Mouse (Mus musculus): ENCODE results near the gene Gabrr3.
A peak's percentile ranks its signal among the peaks of the same experiment; 100 is the strongest.
"Not testable (repeated sequence)": the region's sequence is repeated elsewhere in the genome, so short reads cannot be mapped to it uniquely, and the experiment has no call there.

Gene Gabrr3

GRCm38 (mm10) chr16:59407032-59407431 is at the start of gene Gabrr3:
Gene Gabrr3, plus strand, starts transcription at chr16:59407332.
- DNase-seq (ENCODE audit: inconsistent ontology term), result no peak

GRCm38 (mm10) chr16:59363893-59364292 is 43.2 kb upstream of the Gabrr3 start, which contains the start of gene Olfr209:
Gene Olfr209, minus strand, starts transcription at chr16:59363993.
- DNase-seq (ENCODE audit: inconsistent ontology term), result no peak

DNA sequence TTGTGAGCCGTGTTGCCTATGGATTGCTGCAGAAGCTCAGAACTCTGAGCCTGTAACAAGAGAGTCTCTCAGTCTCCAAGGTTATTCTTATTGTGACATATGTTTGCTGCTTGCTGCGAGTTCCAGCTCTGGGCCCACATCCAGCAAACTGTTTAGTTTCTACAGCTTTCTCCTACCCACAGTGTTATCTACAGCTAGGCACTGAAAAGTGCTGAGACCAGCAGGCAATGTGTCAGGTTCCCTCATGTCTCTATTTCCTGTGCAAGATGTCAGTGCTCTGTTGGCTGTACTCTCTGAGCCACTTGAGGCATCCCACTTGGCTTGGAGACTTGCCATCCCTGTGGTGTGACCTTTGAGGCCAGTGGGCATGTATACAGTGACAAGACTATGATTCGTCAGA is 13.8 kb upstream of the Gabrr3 start:
- peak; percentile 16 for DNase-seq (ENCODE audit: inconsistent ontology term)

GRCm38 (mm10) chr16:59401102-59401501 is 6.0 kb upstream of the Gabrr3 start:
- DNase-seq (ENCODE audit: inconsistent ontology term), result no peak

- no peak for DNase-seq (ENCODE audit: inconsistent ontology term)
Observed at GRCm38 (mm10) chr16:59401985-59402384, 5.1 kb upstream of the Gabrr3 start.

DNA sequence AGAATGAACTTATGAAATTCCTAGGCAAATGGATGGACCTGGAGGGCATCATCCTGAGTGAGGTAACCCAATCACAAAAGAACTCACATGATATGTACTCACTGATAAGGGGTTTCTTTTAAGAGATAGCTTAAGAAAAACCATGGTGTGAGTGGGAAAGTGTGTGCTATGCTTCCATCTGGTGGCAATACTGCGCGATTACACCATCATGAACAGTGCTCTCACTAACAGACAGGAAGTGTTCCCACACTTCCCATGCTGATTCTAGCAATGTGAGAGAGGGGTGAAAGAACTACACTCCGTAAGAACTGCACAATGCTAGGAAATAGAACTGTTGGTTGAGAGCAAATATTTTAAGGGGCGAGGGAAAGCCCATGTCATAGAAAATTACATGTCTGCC is 3.4 kb upstream of the Gabrr3 start:
- peak; percentile 42 for DNase-seq (ENCODE audit: inconsistent ontology term)

DNA sequence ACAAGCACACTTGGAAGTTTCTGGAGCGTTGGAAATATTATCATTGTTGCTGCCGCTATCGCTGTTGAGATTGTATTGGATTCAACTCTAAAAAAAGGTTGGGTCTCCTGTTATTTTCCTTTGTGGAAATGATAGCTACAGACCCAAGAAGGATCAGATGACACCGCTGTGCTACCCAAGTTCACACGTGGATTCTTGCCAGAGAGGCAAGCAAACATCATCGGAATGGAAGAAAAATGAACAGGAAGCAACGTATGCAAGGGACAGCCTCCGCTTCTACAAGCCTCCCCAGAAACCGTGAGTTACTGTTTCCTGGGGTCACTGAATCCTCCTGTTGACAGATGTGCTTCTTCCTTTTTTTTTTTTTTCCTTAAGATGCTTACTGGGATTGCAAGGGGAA is 2.3 kb upstream of the Gabrr3 start:
- DNase-seq (ENCODE audit: inconsistent ontology term), result no peak

GRCm38 (mm10) chr16:59409341-59409748 is 2.2 kb downstream of the Gabrr3 start:
- DNase-seq (ENCODE audit: inconsistent ontology term), result no peak

GRCm38 (mm10) chr16:59409800-59410199 is 2.7 kb downstream of the Gabrr3 start:
- no peak for DNase-seq (ENCODE audit: inconsistent ontology term)

- DNase-seq (ENCODE audit: inconsistent ontology term), result no peak
Observed at GRCm38 (mm10) chr16:59413475-59413874, 6.3 kb downstream of the Gabrr3 start.

GRCm38 (mm10) chr16:59420237-59420866 is 13.2 kb downstream of the Gabrr3 start:
- DNase-seq (ENCODE audit: inconsistent ontology term), result no peak

- DNase-seq (ENCODE audit: inconsistent ontology term), result peak; percentile 29
Observed at GRCm38 (mm10) chr16:59420867-59421251, 13.7 kb downstream of the Gabrr3 start.

DNA sequence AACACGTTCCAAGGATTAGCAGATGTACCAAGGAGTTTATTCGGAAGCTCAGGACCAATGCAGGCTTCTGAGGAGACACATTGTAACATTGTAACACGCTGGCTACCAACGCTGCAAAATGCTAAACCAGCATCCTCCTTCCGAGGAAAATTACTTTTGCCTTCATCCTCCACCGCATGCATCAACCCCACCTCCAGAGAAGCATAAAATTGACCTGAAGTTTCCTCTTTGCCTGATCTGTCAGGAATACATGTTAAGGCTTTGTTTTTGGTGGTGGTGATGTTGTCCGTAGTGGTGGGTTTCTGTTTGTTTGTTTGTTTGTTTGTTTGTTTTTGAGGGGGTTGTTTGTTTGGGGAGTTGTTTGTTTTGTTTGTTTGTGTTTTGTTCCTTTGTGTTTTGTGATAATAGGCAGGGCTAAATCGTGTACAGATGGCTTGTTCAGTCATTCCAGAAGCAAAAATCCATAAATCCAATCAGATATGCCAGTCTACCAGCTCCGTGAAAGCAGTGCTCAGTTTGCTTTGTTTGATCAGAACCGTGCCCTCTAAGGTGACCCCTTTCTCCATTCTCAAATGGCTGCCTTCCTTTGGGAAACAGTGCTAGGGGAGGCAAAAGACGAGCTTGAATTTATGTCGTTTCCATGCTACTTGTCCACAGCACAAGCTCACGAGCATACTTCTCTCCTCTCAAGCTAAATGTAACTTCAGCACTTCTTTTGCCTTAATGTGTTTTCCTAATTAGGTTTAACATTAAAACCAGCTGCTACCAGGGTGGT is 14.6 kb downstream of the Gabrr3 start:
- no peak for DNase-seq (ENCODE audit: inconsistent ontology term)

DNA sequence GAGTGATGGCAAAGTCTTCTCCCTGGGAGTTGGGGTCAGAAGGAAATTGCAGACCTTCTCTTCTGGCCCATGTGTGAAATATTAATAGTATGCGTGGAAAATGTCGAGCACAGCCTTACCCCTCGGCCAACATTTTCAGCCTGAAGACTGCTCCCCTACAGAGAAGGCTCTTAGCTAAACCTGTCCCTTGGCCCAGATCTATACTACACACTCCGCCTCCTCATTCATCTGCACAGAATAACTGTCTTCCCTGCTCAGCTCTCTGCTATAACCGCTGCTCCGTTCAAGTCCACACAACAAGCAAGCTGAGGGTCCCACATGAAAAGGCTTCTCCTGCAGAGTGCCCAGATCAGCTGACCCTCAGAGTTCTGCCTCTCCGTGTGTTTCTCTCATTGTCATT is 20.8 kb downstream of the Gabrr3 start:
- no peak for DNase-seq (ENCODE audit: inconsistent ontology term)

DNA sequence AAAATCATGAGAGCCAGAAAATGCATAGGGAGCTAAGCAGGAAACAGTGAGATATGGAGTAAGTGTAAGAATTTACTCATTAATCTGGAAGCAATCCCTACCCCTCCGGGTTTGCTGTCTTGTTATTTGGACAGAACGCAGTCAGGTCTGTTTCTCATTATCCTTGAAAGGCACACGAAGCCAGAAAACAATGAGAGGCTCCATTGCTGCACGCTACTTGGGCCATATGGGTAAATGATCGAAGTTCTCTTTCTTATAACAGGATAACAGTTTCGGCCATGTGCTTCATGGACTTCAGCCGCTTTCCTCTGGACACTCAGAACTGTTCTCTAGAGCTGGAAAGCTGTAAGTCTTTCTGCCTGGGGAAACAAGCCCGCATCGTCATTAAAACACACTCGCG is 26.0 kb downstream of the Gabrr3 start:
- no peak for DNase-seq (ENCODE audit: inconsistent ontology term)

- DNase-seq (ENCODE audit: inconsistent ontology term), result no peak
Observed at GRCm38 (mm10) chr16:59444880-59445559, 37.9 kb downstream of the Gabrr3 start.

- no peak for DNase-seq (ENCODE audit: inconsistent ontology term)
Observed at GRCm38 (mm10) chr16:59448181-59448580, 41.0 kb downstream of the Gabrr3 start.

- no peak for DNase-seq (ENCODE audit: inconsistent ontology term)
Observed at GRCm38 (mm10) chr16:59449092-59449491, 42.0 kb downstream of the Gabrr3 start.

- DNase-seq (ENCODE audit: inconsistent ontology term), result no peak
Observed at GRCm38 (mm10) chr16:59451813-59452212, 44.7 kb downstream of the Gabrr3 start.

DNA sequence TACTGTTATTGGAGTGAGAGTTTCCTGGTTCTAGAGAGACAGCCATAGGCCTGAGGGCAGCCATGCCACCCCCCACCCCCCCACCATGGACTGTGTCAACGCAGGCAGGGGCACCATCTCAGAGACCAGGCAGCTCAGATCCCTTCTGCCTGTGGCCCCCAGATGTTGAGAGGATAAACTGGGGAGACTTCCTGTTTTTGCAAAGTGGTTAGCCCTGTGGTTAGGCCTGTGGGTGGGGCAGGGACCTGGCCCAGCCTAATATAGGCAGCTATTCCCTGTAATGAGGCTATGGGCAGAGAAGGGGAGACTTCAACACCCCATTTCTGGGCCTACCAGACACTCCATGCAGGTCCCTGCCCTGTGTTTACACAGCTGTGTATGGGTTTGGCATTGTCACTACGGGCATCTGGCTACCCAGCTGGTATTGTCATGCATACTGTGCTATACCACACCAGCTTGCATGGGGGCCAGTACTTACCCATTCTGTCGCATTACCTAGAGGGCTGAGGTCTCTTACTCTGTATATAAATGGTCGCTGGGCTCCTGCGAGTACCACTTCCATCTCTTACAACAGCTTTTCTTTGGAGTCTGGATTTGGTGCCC is 52.2 kb downstream of the Gabrr3 start:
- DNase-seq (ENCODE audit: inconsistent ontology term), result not testable (repeated sequence)

DNA sequence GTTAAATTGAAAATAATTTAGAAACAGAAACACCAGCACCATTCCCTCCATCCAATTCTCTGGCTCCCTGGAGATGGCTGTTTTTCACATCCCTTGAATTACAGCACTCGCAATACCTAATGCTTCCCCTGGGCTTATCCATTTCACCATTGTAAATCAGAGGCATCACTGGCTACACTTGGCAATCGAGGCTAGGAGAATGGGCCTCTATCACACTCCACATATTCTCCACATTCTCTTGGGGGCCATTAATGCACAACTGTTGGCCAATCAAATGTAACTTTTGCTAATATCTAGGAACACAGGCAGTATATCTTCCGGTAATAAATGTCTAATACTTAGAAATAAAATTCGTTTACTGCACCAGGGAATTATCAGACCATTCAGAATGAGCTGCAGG is 56.4 kb downstream of the Gabrr3 start:
- DNase-seq (ENCODE audit: inconsistent ontology term), result no peak

- DNase-seq (ENCODE audit: inconsistent ontology term), result no peak
Observed at GRCm38 (mm10) chr16:59463973-59464372, 56.8 kb downstream of the Gabrr3 start.
